Mouse (Mus musculus): Measurements from ENCODE around the gene Gm12830. TPM values are rescaled to one million over a fixed set of nuclear protein-coding genes. Genes with fewer than 3 reads are reported as not detected.

Gm12830 gene
- polyA plus RNA-seq, 1 experiment from 2014 or later = not detected

DNA sequence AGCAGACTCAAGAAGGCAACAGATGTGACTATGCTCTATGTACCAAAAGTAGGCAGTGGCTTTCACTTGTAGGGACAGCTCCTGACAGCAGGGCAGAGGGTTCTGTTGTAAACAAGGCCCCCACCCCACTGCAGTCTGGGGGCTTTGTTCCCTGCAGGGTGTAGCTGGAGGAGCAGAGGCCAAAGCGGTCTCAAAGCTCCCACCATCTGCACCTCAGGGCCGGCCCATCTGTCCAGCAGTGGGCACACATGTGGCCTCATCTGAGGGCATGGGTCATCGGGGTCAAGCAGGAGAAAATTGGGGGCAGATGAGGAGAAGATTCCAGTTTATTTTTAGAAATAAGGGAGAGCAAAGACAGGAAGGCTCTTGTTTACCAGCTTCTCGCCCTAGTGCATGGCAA is 32.7 kb upstream of the Gm12830 start:
- no peak overlapping the region for H3K9ac ChIP-seq (ENCODE audit: low read depth, low read length)
- H3K4me3 ChIP-seq (ENCODE audit: low read depth, low read length) = no peak overlapping the region
- H3K27ac ChIP-seq (ENCODE audit: low read length) = no peak overlapping the region
- no peaks in the 10 kb centered on the region for H3K27me3 ChIP-seq (ENCODE audit: control insufficient read depth, insufficient read depth, low read depth, low read length)
- no peaks in the 10 kb centered on the region for H3K9me3 ChIP-seq (replicated peaks; ENCODE audit: control insufficient read depth, low read length, poor library complexity, severe bottlenecking)
- no peak for ATAC-seq
- no peak overlapping the region for H3K4me2 ChIP-seq (ENCODE audit: low read length)
- no peaks in the 10 kb centered on the region for H3K4me1 ChIP-seq (ENCODE audit: control insufficient read depth, insufficient read depth, low read length)
- 58% methylated on average over 4 of the region's 4 CpGs for WGBS
- H3K36me3 ChIP-seq (ENCODE audit: control insufficient read depth, insufficient read depth, low read length) = no peaks in the 10 kb centered on the region

DNA sequence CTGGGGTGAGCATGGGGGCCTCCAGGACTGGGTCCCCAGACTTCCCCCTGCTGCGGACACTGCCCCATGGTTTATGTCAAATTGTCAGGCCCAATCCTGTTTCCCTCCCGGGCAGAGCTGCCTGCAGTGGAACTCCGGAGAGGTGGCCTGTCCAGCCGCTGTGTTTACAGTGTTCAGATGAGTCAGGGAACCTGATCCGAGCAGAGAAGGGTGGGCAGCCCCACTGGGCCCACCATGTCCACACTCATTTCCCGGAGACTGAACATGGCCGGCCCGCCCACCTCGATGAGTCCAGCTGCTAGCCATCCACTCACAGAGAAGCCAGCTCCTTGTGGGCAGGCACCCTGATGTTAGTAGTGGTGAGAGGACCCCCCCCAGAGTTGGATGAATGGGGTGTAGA is 29.9 kb upstream of the Gm12830 start:
- ATAC-seq = no peak

DNA sequence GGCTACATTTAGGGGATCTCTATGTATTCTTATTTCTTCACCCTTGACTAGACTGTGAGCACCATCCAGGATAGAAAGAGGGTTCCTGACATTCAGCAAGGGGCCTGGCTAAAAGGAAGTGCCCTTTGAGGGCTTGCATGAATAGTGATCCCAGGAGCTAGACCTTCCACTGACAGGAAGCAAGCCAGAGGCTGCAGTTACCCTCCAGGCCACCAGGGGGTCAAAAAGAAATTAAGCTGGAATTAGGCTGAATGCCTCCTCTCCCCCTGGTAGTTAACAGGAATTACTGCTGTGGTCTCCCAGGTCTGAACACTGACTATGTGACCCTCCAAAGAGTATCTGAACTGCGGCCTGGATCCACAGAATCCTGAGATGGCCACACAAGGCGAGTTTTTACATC is 27.7 kb upstream of the Gm12830 start:
- no peaks in the 10 kb centered on the region for H3K4me1 ChIP-seq (ENCODE audit: control insufficient read depth, insufficient read depth, low read length)
- H3K27me3 ChIP-seq (ENCODE audit: control insufficient read depth, insufficient read depth, low read depth, low read length) = no peaks in the 10 kb centered on the region
- H3K4me2 ChIP-seq (ENCODE audit: low read length) = no peak overlapping the region
- no peak overlapping the region for H3K9ac ChIP-seq (ENCODE audit: low read depth, low read length)
- 95% methylated on average over 2 of the region's 2 CpGs for WGBS
- no peaks in the 10 kb centered on the region for H3K36me3 ChIP-seq (ENCODE audit: control insufficient read depth, insufficient read depth, low read length)
- H3K9me3 ChIP-seq (replicated peaks; ENCODE audit: control insufficient read depth, low read length, poor library complexity, severe bottlenecking) = no peaks in the 10 kb centered on the region
- ATAC-seq = no peak
- no peak overlapping the region for H3K27ac ChIP-seq (ENCODE audit: low read length)
- H3K4me3 ChIP-seq (ENCODE audit: low read depth, low read length) = no peak overlapping the region

More for the DNA sequence above, 29.9 kb upstream of the Gm12830 start:
- Histone ChIP-seq H3K4me2 (ENCODE audit: low read length) (no peak overlapping the region), H3K27ac (ENCODE audit: low read length) (no peak overlapping the region), H3K27me3 (ENCODE audit: control insufficient read depth, insufficient read depth, low read depth, low read length) (no peaks in the 10 kb centered on the region), H3K4me3 (ENCODE audit: low read depth, low read length) (no peak overlapping the region), H3K36me3 (ENCODE audit: control insufficient read depth, insufficient read depth, low read length) (no peaks in the 10 kb centered on the region), H3K9me3 (replicated peaks; ENCODE audit: control insufficient read depth, low read length, poor library complexity, severe bottlenecking) (no peaks in the 10 kb centered on the region), H3K9ac (ENCODE audit: low read depth, low read length) (no peak overlapping the region), H3K4me1 (ENCODE audit: control insufficient read depth, insufficient read depth, low read length) (no peaks in the 10 kb centered on the region)
- 84% methylated on average over 9 of the region's 9 CpGs for WGBS

DNA sequence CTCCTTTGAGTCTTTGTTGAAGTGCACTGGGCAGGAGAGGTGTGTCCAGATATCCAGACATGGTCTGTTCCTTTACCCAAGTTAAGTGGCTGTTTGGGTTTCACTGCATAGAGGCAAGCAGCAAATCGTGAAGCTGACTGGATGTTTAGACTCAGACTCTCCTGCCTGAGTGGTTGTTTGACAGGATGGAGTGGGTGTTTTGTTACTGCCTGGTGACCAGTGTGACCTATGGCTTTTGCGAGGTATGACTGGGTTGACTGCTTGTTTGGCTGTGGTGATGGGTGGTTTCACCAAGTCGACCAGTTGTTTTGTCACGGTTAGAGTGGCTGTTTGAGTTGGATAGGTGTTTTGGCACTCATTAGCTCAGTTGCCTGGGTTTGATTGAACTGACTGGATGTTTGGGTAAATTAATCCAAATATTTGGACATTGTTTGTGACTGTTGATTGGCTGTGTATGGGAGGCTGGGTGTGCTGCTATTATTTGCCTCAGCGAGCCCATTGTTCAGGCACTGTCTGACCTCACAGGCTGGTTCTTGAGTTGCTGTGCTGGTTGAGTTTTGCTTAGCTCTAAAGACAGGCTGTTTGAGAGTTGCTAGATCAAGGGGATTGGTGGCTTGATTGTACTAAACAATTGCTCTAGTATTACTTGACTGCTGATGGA is 24.1 kb upstream of the Gm12830 start:
- no peaks in the 10 kb centered on the region for H3K4me1 ChIP-seq (ENCODE audit: control insufficient read depth, insufficient read depth, low read length)
- no peaks in the 10 kb centered on the region for H3K9me3 ChIP-seq (replicated peaks; ENCODE audit: control insufficient read depth, low read length, poor library complexity, severe bottlenecking)
- no peak overlapping the region for H3K4me2 ChIP-seq (ENCODE audit: low read length)
- WGBS = 61% methylated on average over 5 of the region's 5 CpGs
- no peak overlapping the region for H3K9ac ChIP-seq (ENCODE audit: low read depth, low read length)
- no peak for ATAC-seq
- H3K27ac ChIP-seq (ENCODE audit: low read length) = no peak overlapping the region
- no peak overlapping the region for H3K4me3 ChIP-seq (ENCODE audit: low read depth, low read length)
- H3K36me3 ChIP-seq (ENCODE audit: control insufficient read depth, insufficient read depth, low read length) = no peaks in the 10 kb centered on the region
- H3K27me3 ChIP-seq (ENCODE audit: control insufficient read depth, insufficient read depth, low read depth, low read length) = no peaks in the 10 kb centered on the region

DNA sequence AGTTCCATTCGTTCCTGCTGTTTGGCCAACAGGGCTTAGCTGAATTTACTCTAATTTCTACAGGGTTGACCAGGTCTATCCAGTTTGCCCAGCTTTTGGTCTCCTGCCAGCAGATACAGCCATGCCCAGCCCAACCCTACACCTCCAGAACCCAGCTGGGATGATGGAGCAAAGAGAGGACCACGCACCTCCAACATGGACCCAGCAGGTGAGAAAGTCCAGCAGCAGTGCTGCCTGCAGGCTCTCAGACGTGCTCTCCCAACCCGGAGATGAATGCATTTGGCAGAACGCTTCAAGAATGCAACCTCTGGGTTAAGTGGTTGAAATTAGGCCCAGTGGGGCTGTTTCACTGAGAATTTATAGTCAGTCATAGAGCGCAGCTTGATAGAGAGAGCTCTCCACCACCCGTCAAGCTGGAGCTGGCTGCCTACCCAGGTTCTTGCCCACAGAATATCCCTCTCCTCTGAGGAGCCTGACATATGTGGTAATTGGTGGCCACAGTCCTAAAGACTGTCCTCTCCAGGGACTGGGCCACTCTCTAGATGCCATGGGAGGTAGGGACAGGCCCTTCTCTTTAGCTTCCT is 23.4 kb upstream of the Gm12830 start:
- Histone ChIP-seq H3K36me3 (ENCODE audit: control insufficient read depth, insufficient read depth, low read length) (no peaks in the 10 kb centered on the region), H3K27me3 (ENCODE audit: control insufficient read depth, insufficient read depth, low read depth, low read length) (no peaks in the 10 kb centered on the region), H3K4me3 (ENCODE audit: low read depth, low read length) (no peak overlapping the region), H3K9ac (ENCODE audit: low read depth, low read length) (no peak overlapping the region), H3K9me3 (replicated peaks; ENCODE audit: control insufficient read depth, low read length, poor library complexity, severe bottlenecking) (no peaks in the 10 kb centered on the region), H3K27ac (ENCODE audit: low read length) (no peak overlapping the region), H3K4me2 (ENCODE audit: low read length) (no peak overlapping the region), H3K4me1 (ENCODE audit: control insufficient read depth, insufficient read depth, low read length) (no peaks in the 10 kb centered on the region)
- WGBS = 71% methylated on average over 7 of the region's 7 CpGs
- ATAC-seq = no peak

DNA sequence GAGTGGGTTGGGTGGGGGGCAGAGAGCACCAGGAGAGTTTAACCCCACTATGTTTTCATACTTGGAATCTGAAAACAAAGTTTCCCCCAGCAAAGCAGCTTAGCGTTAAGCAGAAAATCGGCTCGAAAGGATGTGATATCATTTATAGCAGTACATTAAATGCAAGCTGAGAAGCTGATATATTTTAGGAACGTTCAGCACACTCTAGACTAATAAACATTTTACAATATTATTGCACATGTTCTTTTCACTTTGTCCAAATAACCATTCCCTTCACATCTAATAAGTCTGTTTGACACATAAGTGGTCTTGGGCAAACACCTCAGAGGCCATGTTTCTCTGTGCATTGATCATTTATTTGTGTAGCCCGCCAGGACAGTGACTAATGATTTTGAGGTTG is 17.4 kb upstream of the Gm12830 start:
- ATAC-seq = no peak
- no peak overlapping the region for H3K9ac ChIP-seq (ENCODE audit: low read depth, low read length)
- no peaks in the 10 kb centered on the region for H3K36me3 ChIP-seq (ENCODE audit: control insufficient read depth, insufficient read depth, low read length)
- no peaks in the 10 kb centered on the region for H3K9me3 ChIP-seq (replicated peaks; ENCODE audit: control insufficient read depth, low read length, poor library complexity, severe bottlenecking)
- H3K4me3 ChIP-seq (ENCODE audit: low read depth, low read length) = no peak overlapping the region
- no peak overlapping the region for H3K27ac ChIP-seq (ENCODE audit: low read length)
- WGBS = 94% methylated on average over 5 of the region's 5 CpGs
- no peaks in the 10 kb centered on the region for H3K4me1 ChIP-seq (ENCODE audit: control insufficient read depth, insufficient read depth, low read length)
- no peak overlapping the region for H3K4me2 ChIP-seq (ENCODE audit: low read length)
- no peaks in the 10 kb centered on the region for H3K27me3 ChIP-seq (ENCODE audit: control insufficient read depth, insufficient read depth, low read depth, low read length)

DNA sequence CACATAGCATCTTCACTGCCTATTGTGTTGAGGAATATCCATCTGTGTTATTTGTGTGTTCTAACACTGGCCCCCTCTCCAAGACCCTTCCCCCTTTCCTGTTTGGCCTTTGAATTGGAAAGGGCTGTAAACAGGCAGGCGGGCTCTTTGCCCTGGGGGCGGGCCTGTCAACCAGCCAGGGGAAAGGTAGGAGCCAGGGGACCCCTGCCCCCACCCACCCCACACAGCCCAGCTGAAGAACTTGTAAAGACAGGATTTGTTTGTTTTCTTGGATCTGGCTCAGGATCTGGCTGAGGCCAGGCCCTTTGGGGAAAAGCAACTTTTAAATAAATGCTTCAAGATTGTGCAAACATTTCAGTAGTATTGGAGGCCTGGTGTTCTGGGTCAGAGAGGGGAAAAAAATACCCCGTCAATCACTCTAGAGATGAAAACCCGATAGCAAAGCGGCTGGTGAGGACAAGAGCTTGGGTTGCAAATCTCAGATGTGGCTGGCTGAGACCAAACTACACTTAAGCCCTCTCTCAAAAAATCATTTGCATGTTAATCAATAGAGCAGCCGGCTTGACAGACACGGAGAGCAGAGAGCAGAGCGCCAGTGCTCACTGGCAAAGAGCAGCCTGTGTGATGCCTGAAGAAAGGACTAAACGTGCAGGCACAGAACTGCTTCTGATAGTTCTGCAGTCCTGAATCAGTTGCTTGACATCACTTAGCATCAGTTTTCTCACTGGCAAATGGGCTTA is 2.4 kb upstream of the Gm12830 start:
- Histone ChIP-seq H3K4me2 (ENCODE audit: low read length) (no peak overlapping the region), H3K9me3 (replicated peaks; ENCODE audit: control insufficient read depth, low read length, poor library complexity, severe bottlenecking) (no peaks in the 10 kb centered on the region), H3K4me3 (ENCODE audit: low read depth, low read length) (no peak overlapping the region), H3K36me3 (ENCODE audit: control insufficient read depth, insufficient read depth, low read length) (no peaks in the 10 kb centered on the region), H3K9ac (ENCODE audit: low read depth, low read length) (no peak overlapping the region), H3K27ac (ENCODE audit: low read length) (no peak overlapping the region), H3K27me3 (ENCODE audit: control insufficient read depth, insufficient read depth, low read depth, low read length) (peaks cover 8% of the 10 kb centered on the region; the same call in 1 of the 2 replicates), H3K4me1 (ENCODE audit: control insufficient read depth, insufficient read depth, low read length) (peaks cover 8% of the 10 kb centered on the region; the same call in 1 of the 2 replicates)
- peak; percentile 47 for ATAC-seq
- WGBS = 10% methylated on average over 9 of the region's 9 CpGs

DNA sequence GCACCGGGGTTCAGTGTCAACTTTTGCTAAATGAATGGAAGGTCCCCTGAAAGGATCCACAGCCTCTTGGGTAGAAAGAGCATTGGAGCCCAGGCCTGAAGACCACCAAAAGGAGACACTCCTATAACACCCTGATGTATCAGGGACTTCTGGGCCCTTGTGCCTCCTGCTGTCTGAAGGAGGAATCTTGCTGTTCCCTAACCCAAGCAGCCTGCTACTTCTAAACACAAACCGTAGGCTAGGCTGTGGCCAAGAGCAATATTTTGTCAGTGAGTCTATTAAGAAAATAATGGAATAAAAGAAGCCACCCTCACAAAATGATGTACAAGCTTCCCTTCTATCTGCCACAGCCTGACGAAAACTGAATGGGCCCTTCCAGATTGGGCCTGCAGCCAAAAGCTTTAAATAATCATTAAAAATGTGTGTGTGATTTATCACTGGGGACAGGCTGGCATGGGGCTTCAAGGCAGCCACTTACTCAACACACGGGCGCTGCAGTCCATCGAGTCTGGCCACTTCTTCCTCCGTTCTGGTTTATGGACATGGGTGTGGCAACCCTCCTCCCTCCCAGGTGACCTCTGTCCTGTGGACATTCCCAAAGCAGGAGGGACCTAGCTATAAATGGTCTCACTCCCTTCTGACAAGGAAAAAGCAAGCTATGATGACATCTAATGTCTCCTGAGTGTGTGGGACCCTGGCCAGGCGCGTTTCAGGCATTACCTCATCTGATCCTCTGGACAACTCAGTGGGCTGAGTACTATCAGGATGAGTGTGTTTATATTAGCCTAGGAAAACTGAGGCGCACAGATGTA is 13.5 kb downstream of the Gm12830 start:
- no peak overlapping the region for H3K9ac ChIP-seq (ENCODE audit: low read depth, low read length)
- H3K9me3 ChIP-seq (replicated peaks; ENCODE audit: control insufficient read depth, low read length, poor library complexity, severe bottlenecking) = no peaks in the 10 kb centered on the region
- no peaks in the 10 kb centered on the region for H3K27me3 ChIP-seq (ENCODE audit: control insufficient read depth, insufficient read depth, low read depth, low read length)
- no peaks in the 10 kb centered on the region for H3K4me1 ChIP-seq (ENCODE audit: control insufficient read depth, insufficient read depth, low read length)
- H3K4me2 ChIP-seq (ENCODE audit: low read length) = no peak overlapping the region
- no peak for ATAC-seq
- H3K4me3 ChIP-seq (ENCODE audit: low read depth, low read length) = no peak overlapping the region
- WGBS = 84% methylated on average over 10 of the region's 10 CpGs
- no peaks in the 10 kb centered on the region for H3K36me3 ChIP-seq (ENCODE audit: control insufficient read depth, insufficient read depth, low read length)
- no peak overlapping the region for H3K27ac ChIP-seq (ENCODE audit: low read length)
